Mouse (Mus musculus) thymus, adult 2 months (tissue): ENCODE results near the gene Tmem210. TPM values are rescaled to one million over a fixed set of nuclear protein-coding genes. Genes with fewer than 3 reads are reported as not detected.

ENCODE experiments used
- DNase-seq: peaks from one replicate; pipeline ENCODE4 v3.0.0; 2021
- H3K27ac ChIP-seq: fragments of 200-500 bp; 2 replicates; pipeline ENCODE4 v1.5.1; 2012; ENCODE audit warnings: low read length, control low read depth; ENCODE audit not compliant: control insufficient read depth, insufficient read depth
- H3K27me3 ChIP-seq: fragments of 200-500 bp; 2 replicates; pipeline ENCODE4 v1.6.1; 2012; ENCODE audit warnings: mild to moderate bottlenecking, low read length, moderate library complexity, mixed read lengths; ENCODE audit not compliant: control insufficient read depth, insufficient read depth
- H3K36me3 ChIP-seq: fragments of 200-500 bp; 2 replicates; pipeline ENCODE4 v1.6.1; 2012; ENCODE audit warnings: mild to moderate bottlenecking, low read length, moderate library complexity; ENCODE audit not compliant: control insufficient read depth, insufficient read depth
- H3K4me1 ChIP-seq: fragments of 200-500 bp; replicated peaks from 2 replicates; pipeline ENCODE4 v1.6.1; 2012; ENCODE audit warnings: low read length; ENCODE audit not compliant: control insufficient read depth, insufficient read depth
- H3K4me3 ChIP-seq: fragments of 200-500 bp; 2 replicates; pipeline ENCODE4 v1.5.1; 2012; ENCODE audit warnings: mild to moderate bottlenecking, low read length, control low read depth, moderate library complexity; ENCODE audit not compliant: control insufficient read depth, insufficient read depth
- CTCF ChIP-seq: fragments of 200-500 bp; IDR thresholded peaks from 2 replicates; pipeline ENCODE4 v1.5.1; 2012; ENCODE audit warnings: mild to moderate bottlenecking, control low read depth, low read length, moderate library complexity, borderline replicate concordance; ENCODE audit not compliant: control insufficient read depth, poor library complexity, insufficient read depth; ENCODE audit errors: extremely low read depth
- POLR2A ChIP-seq: fragments of 200-500 bp; IDR thresholded peaks from 2 replicates; pipeline ENCODE4 v1.6.1; 2012; ENCODE audit warnings: mild to moderate bottlenecking, low read length, control low read depth, moderate library complexity; ENCODE audit not compliant: control insufficient read depth, poor library complexity, insufficient read depth; ENCODE audit errors: extremely low read depth
- WGBS: fragments of 180-500 bp; shearing (Covaris S2); methylation state at CpG from one replicate; pipeline ENCODE4 v1.1.7; 2018; 5-methylcytosine and 5-hydroxymethylcytosine counted together
- polyA plus RNA-seq: library from polyadenylated mRNA; depleted of rRNA; stranded (reverse); fragments of >200 nt; gene quantifications from 2 replicates; pipeline ENCODE4 v1.2.3, GENCODE M21; 2012

The Tmem210 gene
- polyA plus RNA-seq, 1 experiment: 0.35 TPM

DNA sequence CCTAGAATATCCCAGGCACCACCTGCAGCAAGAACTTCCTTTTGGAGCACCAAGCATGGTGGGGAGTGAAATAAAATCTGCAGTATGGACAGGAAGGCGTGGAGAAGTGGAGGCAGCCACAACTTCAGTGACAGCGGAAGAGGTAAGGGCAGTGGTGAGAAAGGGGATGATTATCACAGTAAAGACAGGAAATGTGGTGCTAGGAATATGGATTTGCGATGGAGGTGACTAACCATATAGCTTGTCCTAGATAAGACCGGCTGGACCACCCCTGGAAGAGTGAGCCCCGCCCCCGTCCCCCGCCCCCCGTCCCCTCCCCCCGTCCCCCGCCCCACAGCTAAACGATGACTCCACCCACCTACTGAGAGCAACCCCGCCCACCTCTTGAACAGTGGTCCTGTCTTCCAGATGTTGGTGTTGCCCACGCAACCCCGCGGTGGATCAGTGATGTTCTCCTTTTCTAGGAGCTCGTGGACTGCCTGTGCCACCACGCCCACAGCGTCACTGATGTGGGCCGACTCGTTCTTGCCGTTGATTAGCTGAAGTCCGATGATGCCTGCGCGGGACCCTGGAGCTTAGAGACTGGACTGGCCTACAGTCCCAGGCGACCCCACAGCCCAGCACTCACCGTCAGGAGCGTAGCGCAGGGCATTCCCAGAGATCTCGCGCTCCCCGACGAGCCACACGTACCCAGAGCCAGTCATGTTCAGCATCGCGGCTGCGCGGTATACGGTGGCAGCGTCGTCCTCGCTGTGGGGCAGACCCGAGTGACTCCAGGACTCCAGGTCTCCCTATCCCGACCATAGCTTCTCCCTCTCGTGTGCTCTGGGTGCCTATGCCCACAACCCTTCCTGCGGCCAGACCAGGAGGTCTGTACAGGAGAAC is 17.0 kb downstream of the Tmem210 start:
- no peak for DNase-seq
- 3% methylated on average over 45 of the region's 45 CpGs for whole genome bisulfite sequencing
- H3K36me3 ChIP-seq: no peaks in the 10 kb centered on the region
- H3K4me3 ChIP-seq: peak overlapping the region; percentile 22
- peaks cover 5% of the 10 kb centered on the region for H3K4me1 ChIP-seq
- TF ChIP-seq POLR2A (no peak), CTCF (no peak)
- no peak overlapping the region for H3K27ac ChIP-seq
- H3K27me3 ChIP-seq: peaks cover 3% of the 10 kb centered on the region; the same call in 1 of the 2 replicates

DNA sequence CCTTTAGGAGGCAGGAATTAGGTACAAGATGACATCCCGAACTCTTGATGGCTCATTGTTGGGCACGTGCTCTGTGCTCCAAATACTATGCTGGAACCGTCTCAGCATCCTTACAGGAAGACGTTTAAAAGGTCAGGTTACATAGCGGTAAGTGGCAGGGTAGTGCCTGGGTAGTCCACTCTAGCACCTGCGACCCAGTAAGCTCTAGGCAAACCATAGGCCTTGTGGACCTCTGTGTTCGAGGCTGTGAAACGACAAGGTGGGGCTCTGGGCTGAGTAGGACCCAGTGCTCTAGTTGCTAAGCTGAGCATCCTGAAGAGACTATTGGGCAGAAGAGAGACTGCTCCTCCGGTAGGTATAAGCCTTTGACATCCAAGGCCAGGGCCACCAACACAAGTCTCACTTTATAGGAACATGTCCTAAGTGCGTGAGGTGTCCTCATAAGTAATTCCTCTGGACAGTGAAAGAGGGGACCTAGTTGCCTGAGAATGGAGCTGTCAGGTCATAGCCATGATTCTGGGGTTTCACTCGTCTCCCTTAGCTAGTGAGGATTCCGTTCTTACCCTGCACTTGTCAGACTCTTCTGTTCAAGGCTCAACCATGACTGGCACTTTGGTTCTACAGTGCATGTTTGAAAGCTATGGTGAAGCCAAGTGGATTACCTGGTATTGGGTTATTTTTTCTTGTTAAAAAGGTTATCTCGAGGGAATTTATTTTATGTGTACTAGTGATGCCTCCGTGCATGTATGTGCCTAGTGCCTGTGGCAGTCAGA is 17.8 kb downstream of the Tmem210 start:
- Histone ChIP-seq H3K4me3 (no peak overlapping the region), H3K4me1 (peaks cover 5% of the 10 kb centered on the region), H3K27ac (no peak overlapping the region), H3K36me3 (no peaks in the 10 kb centered on the region), H3K27me3 (peaks cover 8% of the 10 kb centered on the region; the same call in 1 of the 2 replicates)
- WGBS: 56% methylated on average over 14 of the region's 14 CpGs
- no peak for DNase-seq
- no peak for TF ChIP-seq POLR2A
- no peak for TF ChIP-seq CTCF

DNA sequence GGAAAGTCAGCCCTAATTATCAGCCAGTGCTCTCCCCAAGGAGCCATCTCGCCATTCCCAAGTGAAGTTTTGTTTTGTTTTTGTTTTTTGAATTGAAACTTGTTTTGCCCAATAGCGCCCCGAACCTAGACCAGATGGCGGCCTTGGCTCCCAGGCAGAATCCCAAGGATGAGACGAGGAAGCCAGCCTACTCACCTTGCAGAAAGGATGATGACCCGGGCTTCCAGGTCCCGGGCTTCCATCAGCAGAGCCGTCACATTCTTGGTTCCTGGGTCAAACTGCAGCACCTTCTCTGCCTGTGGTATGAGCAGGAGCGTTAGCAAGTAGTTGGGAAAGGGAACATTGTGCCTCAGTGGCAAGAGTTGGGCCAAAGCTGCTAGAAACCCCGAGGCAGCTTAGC is 22.2 kb downstream of the Tmem210 start:
- WGBS: 60% methylated on average over 10 of the region's 10 CpGs

DNA sequence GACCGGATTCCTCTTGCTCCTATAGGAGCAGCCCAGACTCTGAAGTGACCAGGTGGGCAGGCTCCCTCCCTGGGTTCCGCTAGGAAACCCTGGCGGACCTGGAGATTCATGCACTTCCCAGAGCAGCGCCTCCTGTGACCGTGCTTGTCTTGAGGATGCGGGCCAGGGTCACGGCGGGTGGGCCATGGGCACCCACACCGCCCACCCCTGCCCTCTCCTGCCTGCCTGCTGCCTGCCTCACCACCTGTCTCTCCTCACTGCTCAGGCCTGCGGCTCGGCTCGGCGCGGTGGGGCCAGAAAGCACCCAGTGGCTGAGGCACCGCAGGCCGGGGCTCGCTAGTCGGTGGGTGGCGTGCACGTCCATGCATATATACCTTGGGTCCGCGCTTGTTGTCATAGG is 23.0 kb downstream of the Tmem210 start:
- TF ChIP-seq CTCF (no peak), POLR2A (no peak)
- no peak for DNase-seq
- Histone ChIP-seq H3K27me3 (peaks cover 9% of the 10 kb centered on the region; the same call in 1 of the 2 replicates), H3K4me1 (no peaks in the 10 kb centered on the region), H3K4me3 (no peak overlapping the region), H3K36me3 (no peaks in the 10 kb centered on the region), H3K27ac (no peak overlapping the region)
- 6% methylated on average over 22 of the region's 22 CpGs for WGBS

More for the DNA sequence above, 22.2 kb downstream of the Tmem210 start:
- no peak for DNase-seq
- no peak overlapping the region for H3K4me3 ChIP-seq
- TF ChIP-seq CTCF: no peak
- TF ChIP-seq POLR2A: no peak
- peaks cover 9% of the 10 kb centered on the region; the same call in 1 of the 2 replicates for H3K27me3 ChIP-seq
- no peak overlapping the region for H3K27ac ChIP-seq
- no peaks in the 10 kb centered on the region for H3K36me3 ChIP-seq
- H3K4me1 ChIP-seq: peaks cover 2% of the 10 kb centered on the region

DNA sequence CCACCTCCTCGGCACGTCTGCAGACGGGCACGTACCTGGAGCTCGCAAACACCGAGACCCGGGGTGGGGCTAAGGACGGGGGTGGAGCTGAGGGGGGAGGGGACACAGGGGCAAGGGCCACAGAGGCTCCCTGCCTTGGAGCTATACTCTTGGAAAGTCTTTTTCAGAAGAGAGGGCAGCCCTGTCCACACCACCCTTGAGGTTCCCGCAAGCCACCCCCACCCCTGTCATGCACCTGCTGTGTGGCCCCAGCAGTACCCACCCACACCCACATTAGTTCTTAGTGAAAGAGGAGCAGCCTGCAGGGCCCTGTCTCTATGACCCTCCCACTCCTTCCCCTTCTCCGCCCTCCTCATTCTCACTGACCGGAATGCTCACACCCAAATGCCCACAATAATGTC is 23.5 kb downstream of the Tmem210 start:
- H3K4me3 ChIP-seq: no peak overlapping the region
- peaks cover 9% of the 10 kb centered on the region; the same call in 1 of the 2 replicates for H3K27me3 ChIP-seq
- no peak for DNase-seq
- no peak overlapping the region for H3K27ac ChIP-seq
- WGBS: 9% methylated on average over 11 of the region's 11 CpGs
- TF ChIP-seq CTCF (no peak), POLR2A (no peak)
- no peaks in the 10 kb centered on the region for H3K4me1 ChIP-seq
- H3K36me3 ChIP-seq: no peaks in the 10 kb centered on the region
